Mouse (Mus musculus) left cerebral cortex, adult 11 months (tissue): ENCODE results near the gene Gm20721.

Source experiments
- DNase-seq: peaks from one replicate; pipeline ENCODE4 v3.0.0; 2022; ENCODE audit warnings: low spot score

Gene Gm20721

DNA sequence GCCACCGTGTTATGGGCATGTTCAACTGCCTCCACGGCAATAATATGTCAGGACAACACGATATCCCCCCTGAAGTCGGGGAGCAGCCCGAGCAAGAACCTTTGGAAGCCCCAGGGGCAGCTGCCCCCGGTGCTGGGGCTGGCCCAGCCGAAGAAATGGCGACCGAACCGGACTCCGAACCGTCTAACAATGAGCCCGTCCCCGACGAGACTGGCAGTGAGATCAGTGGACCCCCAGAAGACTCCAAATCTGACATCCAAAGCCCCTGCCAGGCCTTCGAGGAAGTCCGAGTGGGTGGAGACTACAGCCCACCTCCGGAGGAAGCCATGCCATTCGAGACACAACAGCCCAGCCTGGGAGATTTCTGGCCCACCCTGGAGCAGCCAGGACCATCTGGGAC is 48.7 kb downstream of the Gm20721 start:
- no peak for DNase-seq

- no peak for DNase-seq
Measured at GRCm38 (mm10) chr2:174297086-174297571, 49.4 kb downstream of the Gm20721 start.

- DNase-seq = no peak
Measured at GRCm38 (mm10) chr2:174295900-174296465, 50.5 kb downstream of the Gm20721 start.

GRCm38 (mm10) chr2:174295175-174295899 is 51.2 kb downstream of the Gm20721 start:
- DNase-seq = no peak

GRCm38 (mm10) chr2:174294457-174294856 is 52.1 kb downstream of the Gm20721 start:
- no peak for DNase-seq

- no peak for DNase-seq
Measured at GRCm38 (mm10) chr2:174291662-174292030, 54.9 kb downstream of the Gm20721 start.

DNA sequence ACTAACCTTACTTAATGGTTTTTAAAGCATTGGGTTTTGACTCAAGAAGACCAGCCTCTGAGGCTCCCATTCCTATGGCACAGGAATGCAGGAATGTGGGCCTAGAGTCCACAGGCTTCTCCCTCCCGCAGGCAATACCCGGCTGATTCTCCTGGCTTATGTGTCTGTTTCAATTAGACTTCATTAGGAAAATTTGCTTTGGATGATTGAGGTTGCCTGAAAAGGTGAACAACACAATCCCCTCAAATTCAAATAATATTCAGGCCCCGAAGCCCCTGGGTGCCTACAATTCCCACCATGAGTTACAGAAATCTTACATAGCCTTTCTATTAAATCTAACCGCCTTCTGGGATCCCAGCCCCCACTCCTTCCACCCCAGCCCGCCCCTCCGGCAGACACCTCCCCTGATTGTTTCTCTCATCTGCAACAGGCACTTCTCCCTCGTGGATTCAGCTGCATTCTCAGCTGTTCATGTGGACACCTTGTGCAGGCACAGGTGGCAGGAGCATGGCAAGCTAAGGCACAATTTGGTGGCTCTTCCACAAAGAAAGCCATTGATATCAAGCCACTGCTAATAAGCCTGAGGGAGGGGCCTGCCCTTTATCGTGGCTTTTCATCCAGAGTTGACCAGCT is 55.4 kb downstream of the Gm20721 start:
- DNase-seq = no peak

DNA sequence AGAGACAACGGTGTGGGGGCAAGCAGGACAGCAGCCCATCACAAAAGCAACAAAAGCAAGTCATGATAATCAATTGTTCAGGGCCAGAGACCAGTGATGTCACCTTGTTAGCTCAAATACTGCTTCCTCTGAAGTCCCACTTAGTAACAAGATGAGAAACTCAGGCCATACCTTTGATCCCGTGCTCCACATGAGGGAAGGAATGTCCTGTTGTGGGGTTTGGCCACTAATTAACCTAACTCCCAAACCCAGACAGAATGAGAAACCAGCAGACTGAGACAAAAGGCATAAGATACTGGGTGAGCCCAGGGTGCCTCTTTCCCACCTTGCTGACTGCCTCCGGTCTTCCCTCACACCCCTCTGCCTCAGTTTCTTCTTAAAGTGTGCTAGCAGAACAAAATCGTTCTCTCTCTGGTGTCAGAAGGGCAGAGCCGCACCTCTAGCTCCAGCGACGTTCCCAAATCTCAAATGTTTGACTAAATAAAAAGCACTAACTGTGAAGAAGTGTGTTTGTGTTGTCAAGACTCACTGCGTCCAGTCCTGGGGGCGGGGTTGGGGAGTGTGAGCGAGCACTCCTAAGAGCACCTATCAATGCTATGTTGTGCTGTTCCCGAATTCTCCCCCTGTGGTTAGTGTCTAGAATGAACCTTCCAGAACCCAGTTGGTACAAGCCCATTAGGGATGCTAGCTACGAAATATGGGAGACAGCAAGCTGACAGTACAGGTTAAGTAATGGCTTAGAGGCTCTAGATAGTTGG is 57.7 kb downstream of the Gm20721 start:
- DNase-seq = no peak

DNA sequence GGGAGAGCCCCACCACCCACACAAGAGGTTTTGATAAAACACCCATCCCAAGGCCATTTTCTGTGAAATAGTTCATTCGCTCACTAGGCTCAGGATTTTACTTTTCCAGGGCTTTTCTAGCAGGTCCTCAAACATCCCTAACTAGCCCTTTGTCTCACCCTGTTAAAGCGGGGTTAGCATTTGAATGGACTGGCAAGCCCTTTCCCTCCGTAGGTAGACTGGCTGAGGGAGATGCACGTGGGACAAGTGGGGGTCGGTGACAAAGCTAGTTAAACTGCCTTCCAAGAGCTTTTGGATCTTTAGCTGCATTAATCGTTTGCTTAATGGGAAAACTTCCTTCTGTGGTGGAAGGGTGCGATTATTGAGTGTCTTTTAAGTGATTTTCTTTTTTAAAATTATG is 58.6 kb downstream of the Gm20721 start:
- no peak for DNase-seq

- no peak for DNase-seq
Measured at GRCm38 (mm10) chr2:174285921-174286470, 60.5 kb downstream of the Gm20721 start.

- DNase-seq = no peak
Measured at GRCm38 (mm10) chr2:174284807-174285457, 61.6 kb downstream of the Gm20721 start.

DNA sequence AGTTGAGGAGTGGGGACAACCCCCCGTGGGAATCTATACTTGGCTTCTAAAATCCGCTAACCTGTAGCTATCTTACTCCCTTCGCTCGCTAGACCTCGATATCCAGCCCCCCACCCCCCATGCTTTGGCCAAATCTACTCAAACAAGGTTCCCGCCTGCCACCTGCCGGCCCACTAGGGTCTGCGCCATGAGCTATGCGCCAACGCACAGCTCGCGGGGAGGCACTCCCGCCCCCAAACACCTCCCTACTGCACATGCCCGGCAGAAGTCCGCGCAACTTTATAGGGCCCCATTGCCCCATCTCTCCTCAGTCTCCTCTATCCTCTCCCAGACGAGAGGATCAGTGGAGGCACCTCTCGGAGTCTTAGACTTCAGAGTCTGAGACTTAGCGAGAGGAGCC is 62.5 kb downstream of the Gm20721 start, which contains the start of gene Gnas:
Gene Gnas (plus strand): TSS at position 310 of the 400 bp plus-strand sequence.
- DNase-seq = no peak

- DNase-seq = no peak
Measured at GRCm38 (mm10) chr2:174283341-174283740, 63.2 kb downstream of the Gm20721 start.
